Mouse (Mus musculus) cerebellum, adult 2 months (tissue): ENCODE results near the gene Zscan20.

Experiments used
- CTCF ChIP-seq: fragments of 200-500 bp; IDR thresholded peaks from 2 replicates; pipeline ENCODE4 v1.5.1; 2011; ENCODE audit warnings: low read depth, mild to moderate bottlenecking, control low read depth, low read length, moderate library complexity, borderline replicate concordance; ENCODE audit not compliant: insufficient read depth
- POLR2A ChIP-seq: fragments of 200-500 bp; IDR thresholded peaks from 2 replicates; pipeline ENCODE4 v1.6.1; 2011; ENCODE audit warnings: low read length, control low read depth, borderline replicate concordance; ENCODE audit not compliant: insufficient read depth

DNA sequence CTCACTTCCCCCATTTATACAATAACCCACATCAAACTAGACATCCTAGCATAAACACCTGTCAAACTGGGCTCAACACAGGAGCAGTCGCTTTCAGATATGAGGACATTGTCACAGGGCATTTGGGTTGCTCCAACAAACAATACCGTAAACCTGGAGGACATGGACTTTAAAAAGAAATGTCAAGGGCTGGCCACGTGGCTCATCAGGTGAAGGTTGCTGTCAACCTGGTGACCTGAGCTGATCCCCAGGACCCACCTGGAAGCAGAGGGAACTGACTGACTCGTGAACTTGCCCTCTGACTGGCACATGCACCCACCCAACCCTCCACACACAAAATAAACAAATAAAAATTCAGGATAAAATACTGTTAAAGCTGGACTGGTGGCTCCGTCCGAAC lies 10.7 kb upstream of the Zscan20 start:
- TF ChIP-seq POLR2A: no peak
- TF ChIP-seq CTCF: no peak
